Mouse (Mus musculus): ENCODE data around the gene Cacna2d1. TPM values are rescaled to one million over a fixed set of nuclear protein-coding genes. Genes with fewer than 3 reads are reported as not detected.

Gene Cacna2d1
- polyA plus RNA-seq, 1 experiment from 2014 or later = 13.1 TPM

- Histone ChIP-seq H3K4me1 (ENCODE audit: control insufficient read depth, insufficient read depth, low read length) (no peaks in the 10 kb centered on the region), H3K4me2 (ENCODE audit: low read depth, low read length) (no peak overlapping the region), H3K9me3 (replicated peaks; ENCODE audit: control insufficient read depth, low read length) (no peaks in the 10 kb centered on the region), H3K27me3 (ENCODE audit: control insufficient read depth, insufficient read depth, low read length) (no peaks in the 10 kb centered on the region), H3K9ac (ENCODE audit: low read length) (no peak overlapping the region), H3K36me3 (ENCODE audit: control insufficient read depth, insufficient read depth, low read length) (no peaks in the 10 kb centered on the region), H3K4me3 (replicated peaks; ENCODE audit: low read length) (no peak overlapping the region), H3K27ac (ENCODE audit: low read length) (no peak overlapping the region)
- no peak for ATAC-seq (ENCODE audit: insufficient read depth, low FRiP score)
- WGBS = 69% methylated on average over 4 of the region's 4 CpGs
Measured at GRCm38 (mm10) chr5:16294708-16295107, 360.2 kb downstream of the Cacna2d1 start.

DNA sequence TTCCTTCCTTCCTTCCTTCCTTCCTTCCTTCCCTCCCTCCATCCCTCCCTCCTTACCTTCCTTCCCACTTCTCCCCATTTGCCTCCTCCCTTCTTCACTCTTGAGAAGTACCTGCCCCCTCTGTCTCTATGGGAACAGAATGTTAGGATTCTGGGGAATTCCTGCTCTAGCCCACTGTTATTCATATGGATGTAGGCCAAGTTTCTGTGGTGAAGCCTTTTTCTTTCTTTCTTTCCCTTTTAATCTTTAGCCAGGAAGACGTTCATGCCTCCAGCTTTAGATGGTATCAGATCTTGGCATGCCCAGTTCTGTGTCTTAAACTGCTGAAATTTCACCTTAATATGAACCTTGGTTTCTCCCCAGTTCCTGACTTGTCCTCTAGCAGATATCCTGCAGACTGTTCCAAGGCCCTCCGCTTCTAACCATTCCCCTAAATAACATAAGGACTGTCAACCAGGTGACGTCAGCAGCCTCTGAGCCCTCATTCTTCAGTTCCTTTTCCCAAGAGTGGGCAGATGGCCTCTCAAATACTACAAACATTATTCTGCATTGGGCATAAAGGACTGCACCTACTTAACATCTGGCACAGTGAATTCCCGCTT lies 362.8 kb downstream of the Cacna2d1 start:
- Histone ChIP-seq H3K4me2 (ENCODE audit: low read depth, low read length) (no peak overlapping the region), H3K36me3 (ENCODE audit: control insufficient read depth, insufficient read depth, low read length) (no peaks in the 10 kb centered on the region), H3K9me3 (replicated peaks; ENCODE audit: control insufficient read depth, low read length) (no peaks in the 10 kb centered on the region), H3K4me1 (ENCODE audit: control insufficient read depth, insufficient read depth, low read length) (no peaks in the 10 kb centered on the region), H3K27ac (ENCODE audit: low read length) (no peak overlapping the region), H3K27me3 (ENCODE audit: control insufficient read depth, insufficient read depth, low read length) (no peaks in the 10 kb centered on the region), H3K9ac (ENCODE audit: low read length) (no peak overlapping the region), H3K4me3 (replicated peaks; ENCODE audit: low read length) (no peak overlapping the region)
- WGBS = 61% methylated on average over 4 of the region's 4 CpGs
- no peak for ATAC-seq (ENCODE audit: insufficient read depth, low FRiP score)

DNA sequence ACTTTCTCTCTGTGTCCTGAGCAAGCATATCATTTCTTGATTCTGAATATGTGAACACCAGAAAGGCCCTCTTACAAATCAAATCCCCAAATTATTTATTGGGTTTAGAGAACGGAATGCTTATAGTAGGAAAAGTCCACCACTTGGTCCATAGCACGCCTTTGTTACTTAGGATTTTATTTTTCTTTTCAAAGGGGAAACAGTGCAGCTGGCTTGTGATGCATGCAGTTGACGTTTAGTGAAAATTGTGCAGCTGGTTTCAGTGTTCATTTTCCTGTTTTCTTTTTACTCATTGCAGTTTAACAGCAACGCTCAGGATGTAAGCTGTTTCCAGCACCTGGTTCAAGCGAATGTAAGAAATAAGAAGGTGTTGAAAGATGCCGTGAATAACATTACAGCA lies 365.1 kb downstream of the Cacna2d1 start:
- WGBS = 62% methylated on average over 6 of the region's 6 CpGs
- H3K27ac ChIP-seq (ENCODE audit: low read length) = no peak overlapping the region
- no peaks in the 10 kb centered on the region for H3K27me3 ChIP-seq (ENCODE audit: control insufficient read depth, insufficient read depth, low read length)
- no peak overlapping the region for H3K9ac ChIP-seq (ENCODE audit: low read length)
- H3K4me1 ChIP-seq (ENCODE audit: control insufficient read depth, insufficient read depth, low read length) = no peaks in the 10 kb centered on the region
- H3K4me3 ChIP-seq (replicated peaks; ENCODE audit: low read length) = no peak overlapping the region
- ATAC-seq (ENCODE audit: insufficient read depth, low FRiP score) = no peak
- H3K4me2 ChIP-seq (ENCODE audit: low read depth, low read length) = no peak overlapping the region
- no peaks in the 10 kb centered on the region for H3K9me3 ChIP-seq (replicated peaks; ENCODE audit: control insufficient read depth, low read length)
- no peaks in the 10 kb centered on the region for H3K36me3 ChIP-seq (ENCODE audit: control insufficient read depth, insufficient read depth, low read length)

DNA sequence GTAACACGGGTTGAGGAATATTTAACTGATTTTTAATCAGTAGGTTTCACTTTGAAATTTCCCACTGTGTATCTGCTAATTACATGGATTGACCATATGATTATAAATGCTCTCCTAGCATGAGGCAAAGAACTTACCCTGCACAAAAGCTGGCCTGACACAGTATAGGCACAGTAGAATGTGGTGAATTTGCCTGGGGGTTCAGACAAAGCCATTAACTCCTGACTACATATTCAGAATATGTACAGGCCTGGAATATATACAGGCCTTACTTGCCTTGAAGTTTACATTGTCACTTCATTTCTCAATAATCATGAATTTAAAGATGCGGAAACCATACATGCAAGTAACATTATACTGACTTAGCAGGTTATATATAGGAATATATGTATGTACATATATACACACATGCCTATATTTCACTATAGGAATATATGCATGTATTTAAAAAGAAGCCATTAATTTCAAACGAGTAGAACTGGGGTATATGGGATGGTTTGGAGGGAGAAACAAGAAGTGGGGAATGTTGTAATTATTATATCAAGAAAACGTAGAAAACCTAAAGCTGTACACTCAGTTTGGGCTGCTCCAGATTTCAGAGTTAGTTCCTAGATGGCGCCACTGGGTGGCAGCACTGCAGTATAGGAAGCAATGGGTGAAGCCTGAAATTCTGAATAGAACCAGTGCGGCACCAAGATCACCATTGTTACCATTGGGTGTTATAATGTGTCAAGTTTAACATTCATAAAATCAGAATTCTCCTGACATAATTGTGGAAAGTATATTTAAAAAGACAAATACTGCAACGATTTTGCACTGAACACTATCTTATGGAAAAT lies 374.9 kb downstream of the Cacna2d1 start:
- WGBS = 38% methylated on average over 7 of the region's 7 CpGs
- ATAC-seq (ENCODE audit: insufficient read depth, low FRiP score) = peak; percentile 40; the same call in 1 of the 2 replicates
- Histone ChIP-seq H3K9ac (ENCODE audit: low read length) (no peak overlapping the region), H3K4me1 (ENCODE audit: control insufficient read depth, insufficient read depth, low read length) (no peaks in the 10 kb centered on the region), H3K9me3 (replicated peaks; ENCODE audit: control insufficient read depth, low read length) (no peaks in the 10 kb centered on the region), H3K27ac (ENCODE audit: low read length) (no peak overlapping the region), H3K36me3 (ENCODE audit: control insufficient read depth, insufficient read depth, low read length) (no peaks in the 10 kb centered on the region), H3K4me3 (replicated peaks; ENCODE audit: low read length) (no peak overlapping the region), H3K27me3 (ENCODE audit: control insufficient read depth, insufficient read depth, low read length) (no peaks in the 10 kb centered on the region), H3K4me2 (ENCODE audit: low read depth, low read length) (no peak overlapping the region)

GRCm38 (mm10) chr5:16314242-16314641 lies 379.8 kb downstream of the Cacna2d1 start:
- Histone ChIP-seq H3K9me3 (replicated peaks; ENCODE audit: control insufficient read depth, low read length) (no peaks in the 10 kb centered on the region), H3K27ac (ENCODE audit: low read length) (no peak overlapping the region), H3K4me3 (replicated peaks; ENCODE audit: low read length) (no peak overlapping the region), H3K36me3 (ENCODE audit: control insufficient read depth, insufficient read depth, low read length) (no peaks in the 10 kb centered on the region), H3K4me1 (ENCODE audit: control insufficient read depth, insufficient read depth, low read length) (no peaks in the 10 kb centered on the region), H3K27me3 (ENCODE audit: control insufficient read depth, insufficient read depth, low read length) (no peaks in the 10 kb centered on the region), H3K9ac (ENCODE audit: low read length) (no peak overlapping the region), H3K4me2 (ENCODE audit: low read depth, low read length) (no peak overlapping the region)
- 51% methylated on average over 5 of the region's 5 CpGs for WGBS
- no peak for ATAC-seq (ENCODE audit: insufficient read depth, low FRiP score)

GRCm38 (mm10) chr5:16315983-16316390 lies 381.5 kb downstream of the Cacna2d1 start:
- Histone ChIP-seq H3K4me1 (ENCODE audit: control insufficient read depth, insufficient read depth, low read length) (no peaks in the 10 kb centered on the region), H3K9ac (ENCODE audit: low read length) (no peak overlapping the region), H3K27ac (ENCODE audit: low read length) (no peak overlapping the region), H3K4me2 (ENCODE audit: low read depth, low read length) (no peak overlapping the region), H3K9me3 (replicated peaks; ENCODE audit: control insufficient read depth, low read length) (no peaks in the 10 kb centered on the region), H3K36me3 (ENCODE audit: control insufficient read depth, insufficient read depth, low read length) (no peaks in the 10 kb centered on the region), H3K4me3 (replicated peaks; ENCODE audit: low read length) (no peak overlapping the region), H3K27me3 (ENCODE audit: control insufficient read depth, insufficient read depth, low read length) (no peaks in the 10 kb centered on the region)
- no peak for ATAC-seq (ENCODE audit: insufficient read depth, low FRiP score)

DNA sequence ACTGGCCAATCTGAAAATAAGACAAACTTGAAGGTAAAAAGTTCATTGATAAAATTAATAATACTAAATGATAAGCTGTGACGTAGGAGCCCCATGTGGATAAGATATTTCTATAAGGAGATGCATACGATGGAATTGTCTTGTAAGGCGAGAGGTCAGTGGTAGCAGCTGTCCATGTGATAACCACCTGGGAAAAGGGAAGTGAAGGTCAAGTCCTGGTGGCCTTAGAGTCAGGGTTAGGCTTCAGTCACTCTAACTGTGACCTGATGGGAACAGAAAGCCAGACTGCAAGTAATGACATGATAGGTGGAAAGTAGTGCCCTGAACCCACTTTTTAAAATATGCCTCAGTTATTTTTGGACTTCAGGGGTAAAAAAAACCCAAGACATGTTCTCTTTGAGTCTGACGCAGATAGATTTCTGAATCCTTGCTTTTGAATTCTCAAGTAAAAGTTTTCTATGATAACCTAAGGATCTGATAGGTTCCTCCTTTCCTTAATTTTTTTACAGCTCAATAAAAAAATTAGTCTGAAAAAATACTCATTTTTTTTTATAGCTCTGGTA lies 383.3 kb downstream of the Cacna2d1 start:
- no peaks in the 10 kb centered on the region for H3K9me3 ChIP-seq (replicated peaks; ENCODE audit: control insufficient read depth, low read length)
- H3K36me3 ChIP-seq (ENCODE audit: control insufficient read depth, insufficient read depth, low read length) = no peaks in the 10 kb centered on the region
- ATAC-seq (ENCODE audit: insufficient read depth, low FRiP score) = no peak
- H3K4me2 ChIP-seq (ENCODE audit: low read depth, low read length) = no peak overlapping the region
- H3K4me1 ChIP-seq (ENCODE audit: control insufficient read depth, insufficient read depth, low read length) = no peaks in the 10 kb centered on the region
- no peak overlapping the region for H3K9ac ChIP-seq (ENCODE audit: low read length)
- no peak overlapping the region for H3K27ac ChIP-seq (ENCODE audit: low read length)
- no peaks in the 10 kb centered on the region for H3K27me3 ChIP-seq (ENCODE audit: control insufficient read depth, insufficient read depth, low read length)
- 73% methylated on average over 4 of the region's 4 CpGs for WGBS
- H3K4me3 ChIP-seq (replicated peaks; ENCODE audit: low read length) = no peak overlapping the region

DNA sequence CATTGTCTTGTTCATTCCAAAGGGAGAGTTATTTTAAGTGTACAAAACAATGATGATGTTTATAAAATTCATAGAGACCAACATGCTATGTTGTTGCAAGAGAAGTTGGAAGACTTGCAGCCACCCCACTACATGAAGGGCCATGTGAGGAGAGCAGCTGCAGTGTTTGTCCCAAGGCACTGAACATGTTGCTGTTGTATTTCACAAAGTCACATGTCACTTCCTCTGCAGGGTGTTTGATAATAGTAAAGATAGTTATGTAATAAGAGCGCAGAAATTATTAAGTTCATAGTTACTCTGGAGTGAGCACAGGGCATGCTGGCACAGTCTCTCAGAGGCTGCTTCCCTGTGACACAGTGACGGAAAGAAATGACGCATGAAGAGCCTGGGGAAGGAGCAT lies 392.1 kb downstream of the Cacna2d1 start:
- WGBS = 83% methylated on average over 3 of the region's 3 CpGs
- ATAC-seq (ENCODE audit: insufficient read depth, low FRiP score) = no peak
- H3K4me1 ChIP-seq (ENCODE audit: control insufficient read depth, insufficient read depth, low read length) = no peaks in the 10 kb centered on the region

GRCm38 (mm10) chr5:16345393-16345792 lies 410.9 kb downstream of the Cacna2d1 start:
- H3K27ac ChIP-seq (ENCODE audit: low read length) = no peak overlapping the region
- no peak overlapping the region for H3K4me2 ChIP-seq (ENCODE audit: low read depth, low read length)
- H3K4me1 ChIP-seq (ENCODE audit: control insufficient read depth, insufficient read depth, low read length) = no peaks in the 10 kb centered on the region
- H3K9ac ChIP-seq (ENCODE audit: low read length) = no peak overlapping the region
- H3K9me3 ChIP-seq (replicated peaks; ENCODE audit: control insufficient read depth, low read length) = no peaks in the 10 kb centered on the region
- H3K27me3 ChIP-seq (ENCODE audit: control insufficient read depth, insufficient read depth, low read length) = no peaks in the 10 kb centered on the region
- H3K4me3 ChIP-seq (replicated peaks; ENCODE audit: low read length) = no peak overlapping the region
- no peaks in the 10 kb centered on the region for H3K36me3 ChIP-seq (ENCODE audit: control insufficient read depth, insufficient read depth, low read length)
- no peak for ATAC-seq (ENCODE audit: insufficient read depth, low FRiP score)

More for the DNA sequence above, 392.1 kb downstream of the Cacna2d1 start:
- Histone ChIP-seq H3K27ac (ENCODE audit: low read length) (no peak overlapping the region), H3K9ac (ENCODE audit: low read length) (no peak overlapping the region), H3K9me3 (replicated peaks; ENCODE audit: control insufficient read depth, low read length) (no peaks in the 10 kb centered on the region), H3K27me3 (ENCODE audit: control insufficient read depth, insufficient read depth, low read length) (no peaks in the 10 kb centered on the region), H3K36me3 (ENCODE audit: control insufficient read depth, insufficient read depth, low read length) (no peaks in the 10 kb centered on the region), H3K4me2 (ENCODE audit: low read depth, low read length) (no peak overlapping the region), H3K4me3 (replicated peaks; ENCODE audit: low read length) (no peak overlapping the region)
